Mouse (Mus musculus) neural tube, embryonic 11.5 days (tissue): Measurements from ENCODE around the gene Ccdc81. TPM values are rescaled to one million over a fixed set of nuclear protein-coding genes. Genes with fewer than 3 reads are reported as not detected.
A peak's percentile ranks its signal among the peaks of the same experiment; 100 is the strongest.

Experiments
- ATAC-seq: fragments of 200-750 bp; cut with Nextera tagmentation; 2 replicates; pipeline ENCODE4 v1.8.0; 2017; ENCODE audit warnings: moderate number of reproducible peaks, mild to moderate bottlenecking, moderate TSS enrichment, moderate library complexity; ENCODE audit not compliant: insufficient read depth, low FRiP score, low TSS enrichment
- DNase-seq: peaks from one replicate; pipeline ENCODE4 v3.0.0-alpha.2; 2015; ENCODE audit warnings: low spot score
- H3K27ac ChIP-seq: fragments of 300-500 bp; sonication (generic); 2 replicates; pipeline ENCODE4 v1.5.1; 2014; ENCODE audit warnings: low read depth, mild to moderate bottlenecking, low read length
- H3K27me3 ChIP-seq: fragments of 300-500 bp; sonication (generic); 2 replicates; pipeline ENCODE4 v1.6.1; 2014; ENCODE audit warnings: mild to moderate bottlenecking, low read length, mixed read lengths; ENCODE audit not compliant: control insufficient read depth, insufficient read depth
- H3K36me3 ChIP-seq: fragments of 300-500 bp; sonication (generic); 2 replicates; pipeline ENCODE4 v1.6.1; 2014; ENCODE audit warnings: mild to moderate bottlenecking, low read length, moderate library complexity, mixed read lengths; ENCODE audit not compliant: control insufficient read depth, insufficient read depth
- H3K4me1 ChIP-seq: fragments of 300-500 bp; sonication (generic); 2 replicates; pipeline ENCODE4 v1.6.1; 2014; ENCODE audit warnings: low read length, mixed read lengths; ENCODE audit not compliant: control insufficient read depth, insufficient read depth
- H3K4me2 ChIP-seq: fragments of 300-500 bp; sonication (generic); 2 replicates; pipeline ENCODE4 v1.6.1; 2014; ENCODE audit warnings: low read depth, mild to moderate bottlenecking, moderate library complexity
- H3K4me3 ChIP-seq: fragments of 300-500 bp; sonication (generic); 2 replicates; pipeline ENCODE4 v1.5.1; 2014; ENCODE audit warnings: low read depth, low read length
- H3K9ac ChIP-seq: fragments of 300-500 bp; sonication (generic); 2 replicates; pipeline ENCODE4 v1.6.1; 2014; ENCODE audit warnings: mild to moderate bottlenecking, low read length
- H3K9me3 ChIP-seq: fragments of 300-500 bp; sonication (generic); 2 replicates; pipeline ENCODE4 v1.6.1; 2016; ENCODE audit warnings: low read length; ENCODE audit not compliant: control insufficient read depth
- WGBS: fragments of 180-500 bp; shearing (Covaris S2); extraction: QIAGEN DNeasy Blood & Tissue Kit; methylation state at CpG from one replicate; pipeline ENCODE4 v1.1.7; 2014; 5-methylcytosine and 5-hydroxymethylcytosine counted together
- polyA plus RNA-seq: library from polyadenylated mRNA; unstranded; fragments of >200 nt; fragmentation: Nextera tagmentation; extraction: Ambion mirVana; gene quantifications from 2 replicates; pipeline ENCODE4 v1.2.1, GENCODE M21; 2014

Ccdc81 gene
- polyA plus RNA-seq, 1 experiment from 2014 or later = not detected

DNA sequence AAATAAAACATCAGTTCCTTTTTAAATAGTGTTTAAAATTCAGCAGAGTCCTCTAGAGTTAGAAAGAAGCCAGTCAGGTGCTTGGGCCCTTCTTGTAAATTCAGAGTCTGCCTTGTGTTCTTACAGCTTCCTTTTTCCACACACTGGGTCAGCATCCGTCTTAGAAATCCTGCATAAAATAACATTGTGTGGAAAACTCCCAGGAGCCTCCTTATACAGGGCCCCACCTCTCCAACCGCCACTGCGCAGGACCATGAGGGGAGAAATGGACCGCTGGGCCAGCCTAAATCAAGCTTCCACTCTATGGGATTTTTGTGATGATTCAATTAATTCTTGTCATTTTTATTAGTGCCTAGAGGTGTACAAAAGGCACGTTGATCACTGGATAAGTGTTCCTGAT is 12.0 kb downstream of the Ccdc81 start:
- Histone ChIP-seq H3K9ac (no peak overlapping the region), H3K4me3 (no peak overlapping the region), H3K27me3 (no peaks in the 10 kb centered on the region), H3K27ac (no peak overlapping the region), H3K4me1 (no peaks in the 10 kb centered on the region), H3K4me2 (no peak overlapping the region), H3K36me3 (no peaks in the 10 kb centered on the region), H3K9me3 (no peaks in the 10 kb centered on the region)
- 79% methylated on average over 5 of the region's 5 CpGs for WGBS
- ATAC-seq (no peak), DNase-seq (no peak)

- Histone ChIP-seq H3K9me3 (no peaks in the 10 kb centered on the region), H3K4me2 (no peak overlapping the region), H3K4me1 (no peaks in the 10 kb centered on the region), H3K27ac (no peak overlapping the region), H3K27me3 (no peaks in the 10 kb centered on the region), H3K9ac (no peak overlapping the region), H3K36me3 (no peaks in the 10 kb centered on the region), H3K4me3 (no peak overlapping the region)
- WGBS = 84% methylated on average over 3 of the region's 3 CpGs
- ATAC-seq (no peak), DNase-seq (no peak)
Measured at GRCm38 (mm10) chr7:89884551-89884950, 18.9 kb downstream of the Ccdc81 start.

DNA sequence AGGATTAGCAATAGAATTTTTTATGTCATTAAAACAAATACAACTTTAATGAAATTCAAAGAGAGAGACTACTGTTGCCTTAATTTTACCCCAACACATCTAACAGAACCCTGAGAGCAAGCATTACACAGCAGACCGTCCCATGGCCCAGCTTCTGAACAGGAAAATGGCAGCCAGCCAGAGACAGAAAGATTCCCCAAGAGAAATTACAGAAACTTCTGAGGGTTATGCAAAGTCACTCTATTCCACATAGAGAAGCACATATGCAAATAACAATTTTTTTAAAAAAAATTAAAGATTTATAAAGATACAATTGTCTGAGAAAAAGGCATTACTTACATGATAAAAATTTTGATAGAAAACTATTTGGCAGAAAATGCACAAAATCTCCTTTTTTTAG is 23.7 kb downstream of the Ccdc81 start:
- DNase-seq (no peak), ATAC-seq (no peak)
- no peak overlapping the region for H3K27ac ChIP-seq
- no peaks in the 10 kb centered on the region for H3K36me3 ChIP-seq
- H3K4me3 ChIP-seq = no peak overlapping the region
- no peaks in the 10 kb centered on the region for H3K27me3 ChIP-seq
- 91% methylated on average over 1 of the region's 1 CpGs for WGBS
- no peak overlapping the region for H3K4me2 ChIP-seq
- no peaks in the 10 kb centered on the region for H3K9me3 ChIP-seq
- H3K4me1 ChIP-seq = no peaks in the 10 kb centered on the region
- H3K9ac ChIP-seq = no peak overlapping the region

DNA sequence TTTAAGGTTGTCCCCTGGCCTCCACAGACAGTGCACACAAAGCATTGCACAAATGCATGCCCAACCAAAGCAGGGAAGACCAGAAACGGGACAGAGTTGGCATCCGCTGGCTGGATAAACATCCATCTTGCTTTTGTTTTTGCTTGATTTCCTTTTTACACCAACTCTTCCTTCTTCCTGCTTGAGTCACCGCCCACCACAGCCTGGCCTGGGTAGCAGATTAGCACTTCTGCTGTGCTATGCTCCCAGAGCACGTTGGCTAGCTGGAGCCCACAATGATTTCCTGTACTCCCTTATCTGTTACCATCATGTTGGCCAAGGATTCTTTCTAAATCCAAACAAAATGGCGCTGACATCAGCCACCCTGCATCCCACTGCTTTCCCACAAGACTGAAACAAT is 36.2 kb downstream of the Ccdc81 start:
- 81% methylated on average over 5 of the region's 5 CpGs for WGBS
- Histone ChIP-seq H3K4me2 (no peak overlapping the region), H3K4me1 (no peaks in the 10 kb centered on the region), H3K9ac (no peak overlapping the region), H3K36me3 (no peaks in the 10 kb centered on the region), H3K27ac (no peak overlapping the region), H3K27me3 (no peaks in the 10 kb centered on the region), H3K4me3 (no peak overlapping the region), H3K9me3 (no peaks in the 10 kb centered on the region)
- DNase-seq = no peak
- ATAC-seq = no peak

DNA sequence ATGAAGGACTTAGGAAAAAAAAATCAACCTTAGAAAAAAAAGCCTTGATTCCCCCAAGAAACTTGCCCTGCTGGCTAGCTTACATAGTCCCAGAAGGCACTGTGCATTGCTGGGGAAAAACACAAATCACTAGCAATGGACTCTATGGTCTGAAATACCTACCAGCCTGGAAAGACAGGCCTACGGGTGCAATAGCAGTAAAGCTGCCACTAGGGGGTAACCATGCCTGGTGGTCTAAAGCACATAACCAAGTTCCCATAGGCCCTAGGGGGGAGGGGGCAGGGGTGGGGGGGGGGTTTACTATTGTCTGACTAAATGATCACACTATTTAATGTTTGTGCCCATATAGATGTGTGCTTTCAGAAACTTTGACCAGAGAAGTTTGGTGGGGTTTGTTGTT is 38.7 kb downstream of the Ccdc81 start:
- H3K9me3 ChIP-seq = no peaks in the 10 kb centered on the region

GRCm38 (mm10) chr7:89856440-89857217 is 46.8 kb downstream of the Ccdc81 start:
- Histone ChIP-seq H3K9ac (no peak overlapping the region), H3K27ac (no peak overlapping the region), H3K36me3 (no peaks in the 10 kb centered on the region), H3K27me3 (no peaks in the 10 kb centered on the region), H3K4me3 (no peak overlapping the region), H3K4me2 (peak overlapping the region; percentile 26; the same call in 1 of the 2 replicates), H3K4me1 (no peaks in the 10 kb centered on the region; the same call in 1 of the 2 replicates), H3K9me3 (no peaks in the 10 kb centered on the region)
- 45% methylated on average over 17 of the region's 17 CpGs for WGBS
- ATAC-seq = peak; percentile 89
- peak; percentile 59 for DNase-seq

More for the DNA sequence above, 38.7 kb downstream of the Ccdc81 start:
- H3K9ac ChIP-seq = no peak overlapping the region
- no peaks in the 10 kb centered on the region for H3K4me1 ChIP-seq
- no peak for ATAC-seq
- no peaks in the 10 kb centered on the region for H3K27me3 ChIP-seq
- no peak overlapping the region for H3K4me2 ChIP-seq
- no peak for DNase-seq
- H3K4me3 ChIP-seq = no peak overlapping the region
- 89% methylated on average over 1 of the region's 1 CpGs for WGBS
- H3K36me3 ChIP-seq = no peaks in the 10 kb centered on the region
- no peak overlapping the region for H3K27ac ChIP-seq

- no peak overlapping the region for H3K27ac ChIP-seq
- ATAC-seq (no peak), DNase-seq (no peak)
- no peaks in the 10 kb centered on the region; the same call in 1 of the 2 replicates for H3K4me1 ChIP-seq
- 81% methylated on average over 1 of the region's 1 CpGs for WGBS
- H3K36me3 ChIP-seq = no peaks in the 10 kb centered on the region
- H3K4me2 ChIP-seq = no peak overlapping the region
- no peaks in the 10 kb centered on the region for H3K9me3 ChIP-seq
- H3K4me3 ChIP-seq = no peak overlapping the region
- H3K9ac ChIP-seq = no peak overlapping the region
- H3K27me3 ChIP-seq = no peaks in the 10 kb centered on the region
Measured at GRCm38 (mm10) chr7:89855196-89855595, 48.2 kb downstream of the Ccdc81 start.

DNA sequence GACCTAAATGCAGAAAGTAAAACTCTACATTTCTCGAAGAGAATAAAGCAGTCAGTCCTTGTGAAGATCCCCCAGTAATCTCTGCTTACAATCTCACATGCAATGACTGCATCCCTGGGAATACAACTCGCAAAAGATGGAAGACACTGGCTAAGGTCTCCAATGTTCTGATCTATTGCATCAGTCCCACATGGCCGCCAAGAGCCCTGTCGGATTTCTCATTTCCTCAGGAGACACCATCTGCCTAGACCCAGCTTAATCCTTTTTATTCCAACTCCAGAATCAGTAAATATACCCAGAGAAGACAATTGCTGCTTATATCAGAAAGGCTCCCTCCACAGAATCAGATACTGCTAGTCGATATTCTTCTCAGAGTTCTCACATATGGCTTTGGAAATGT is 50.3 kb downstream of the Ccdc81 start:
- no peak overlapping the region for H3K27ac ChIP-seq
- H3K27me3 ChIP-seq = no peaks in the 10 kb centered on the region
- DNase-seq (no peak), ATAC-seq (no peak)
- no peak overlapping the region for H3K4me2 ChIP-seq
- no peaks in the 10 kb centered on the region for H3K9me3 ChIP-seq
- no peak overlapping the region for H3K4me3 ChIP-seq
- H3K9ac ChIP-seq = no peak overlapping the region
- H3K36me3 ChIP-seq = no peaks in the 10 kb centered on the region
- no peaks in the 10 kb centered on the region; the same call in 1 of the 2 replicates for H3K4me1 ChIP-seq
- WGBS = 86% methylated on average over 5 of the region's 5 CpGs
